Mouse (Mus musculus): ENCODE measurements around the gene Hoxd10.

- TF ChIP-seq POLR2A (IDR thresholded peaks at IDR 0.05; ENCODE audit: borderline replicate concordance, insufficient read depth, low read length) = no peak
- TF ChIP-seq CTCF (IDR thresholded peaks at IDR 0.05; ENCODE audit: borderline replicate concordance, insufficient read depth, low read depth, low read length) = no peak
These were observed 41.0 kb downstream of the Hoxd10 start for GRCm38 (mm10) chr2:74732513-74733316.

Measured in cerebellum, adult 2 months (tissue).